Mouse (Mus musculus) left cerebral cortex, postnatal 4 days (tissue): ENCODE measurements around the gene Rapgef2. TPM values are rescaled to one million over a fixed set of nuclear protein-coding genes. Genes with fewer than 3 reads are reported as not detected.

Source experiments
- DNase-seq: peaks from one replicate; pipeline ENCODE4 v3.0.0-alpha.2; 2022
- intact Hi-C: fragments of 180-260 bp; cut with DNase I; formaldehyde crosslinking; loops from one replicate; pipeline ENCODE4 v1.15.1; 2025
- total RNA-seq, 2 experiments: library from RNA; stranded (reverse); gene quantifications; 2 replicates each; pipeline ENCODE4 v1.2.3; 2021

The Rapgef2 gene
- total RNA-seq, 2 experiments from 2014 or later, result 86.1 to 91.9 TPM

- intact Hi-C loops, result loop anchor here (5.0 to 10.0 kb wide), 2 partner anchors 63 to 300 kb away; no protein-coding TSS in a partner anchor
These were observed 1.1 kb downstream of the Rapgef2 start for GRCm38 (mm10) chr3:79285097-79285675.

DNA sequence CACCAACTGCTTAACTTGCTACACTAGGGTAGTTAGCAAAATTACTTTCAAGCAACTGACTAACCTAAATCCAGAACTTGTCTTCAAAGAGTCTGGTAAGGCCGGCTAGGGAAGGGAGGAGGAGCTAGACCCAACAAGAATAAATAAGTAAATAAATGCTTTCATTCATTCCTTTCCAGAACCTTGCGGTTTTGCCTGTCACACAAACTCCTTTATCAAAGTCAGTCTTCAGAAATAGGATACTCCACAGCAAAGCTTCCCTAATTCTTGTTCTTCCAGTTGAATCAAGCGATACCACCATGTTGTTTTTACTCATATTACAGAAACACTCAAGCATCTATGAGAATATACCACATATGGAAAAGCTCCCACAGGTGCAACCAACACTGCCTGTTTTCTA, 2.3 kb downstream of the Rapgef2 start:
- intact Hi-C loops, result loop anchor here (10.0 kb wide), 1 partner anchor 301 kb away; no protein-coding TSS in a partner anchor
- DNase-seq, result no peak

More at GRCm38 (mm10) chr3:79285097-79285675, 1.1 kb downstream of the Rapgef2 start:
- DNase-seq, result peak; percentile 38

DNA sequence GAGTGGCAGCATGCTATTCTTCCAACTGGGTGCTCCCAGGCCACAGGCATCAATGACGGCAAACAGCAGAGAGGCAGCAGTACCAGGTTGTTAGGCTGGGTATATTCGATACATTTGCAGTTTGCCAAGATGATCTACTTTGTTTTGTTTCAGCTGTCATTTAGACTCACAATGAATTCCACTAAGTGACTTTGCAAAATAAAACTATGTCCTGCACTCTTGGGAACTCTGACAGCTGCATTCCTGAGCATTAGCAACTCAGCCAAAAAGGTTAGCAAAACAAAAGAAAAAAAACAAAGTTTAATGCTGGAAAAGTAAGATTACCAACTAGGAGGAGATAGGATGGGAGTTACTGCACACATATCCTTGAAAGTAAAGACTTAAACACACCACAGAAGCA, 3.3 kb downstream of the Rapgef2 start:
- intact Hi-C loops, result loop anchor here (10.0 kb wide), 1 partner anchor 302 kb away; no protein-coding TSS in a partner anchor
- DNase-seq, result no peak

DNA sequence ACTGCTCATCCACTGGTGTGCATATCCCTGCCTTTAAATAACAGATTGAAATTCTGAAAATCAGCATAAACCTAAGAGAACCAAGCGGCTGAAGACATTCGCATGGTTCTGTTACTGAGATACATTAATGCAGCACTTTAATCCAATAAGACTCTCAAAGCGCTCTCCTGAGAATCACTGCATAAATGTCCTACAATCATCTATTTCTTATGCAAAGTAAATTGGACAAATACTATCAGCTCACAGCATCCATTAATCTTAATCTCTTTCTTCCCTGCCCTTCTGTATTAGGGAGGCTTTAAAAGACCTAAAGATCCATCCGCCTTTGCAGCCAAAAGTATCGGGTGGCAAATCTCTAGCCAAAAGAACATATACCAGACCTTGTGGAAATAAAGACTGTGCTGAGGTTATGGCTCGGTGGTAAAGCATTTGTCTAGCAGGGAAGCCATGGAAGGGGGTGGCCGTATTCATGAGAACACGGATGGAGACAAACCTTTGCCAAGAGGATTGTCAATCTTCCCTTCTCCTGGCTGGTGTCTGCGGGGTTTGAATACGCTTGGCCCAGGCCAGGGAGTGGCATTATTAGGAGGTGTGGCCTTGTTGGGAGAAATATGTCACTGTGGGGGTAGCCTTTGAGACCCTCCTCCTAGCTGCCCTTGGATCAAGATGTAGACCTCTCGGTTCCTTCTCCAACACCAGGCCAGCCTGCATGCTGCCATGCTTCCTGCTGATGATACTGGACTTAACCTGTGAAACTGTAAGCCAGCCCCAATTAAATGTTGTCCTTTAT, 10.3 kb downstream of the Rapgef2 start:
- DNase-seq, result no peak
- intact Hi-C loops, result no loop called here

DNA sequence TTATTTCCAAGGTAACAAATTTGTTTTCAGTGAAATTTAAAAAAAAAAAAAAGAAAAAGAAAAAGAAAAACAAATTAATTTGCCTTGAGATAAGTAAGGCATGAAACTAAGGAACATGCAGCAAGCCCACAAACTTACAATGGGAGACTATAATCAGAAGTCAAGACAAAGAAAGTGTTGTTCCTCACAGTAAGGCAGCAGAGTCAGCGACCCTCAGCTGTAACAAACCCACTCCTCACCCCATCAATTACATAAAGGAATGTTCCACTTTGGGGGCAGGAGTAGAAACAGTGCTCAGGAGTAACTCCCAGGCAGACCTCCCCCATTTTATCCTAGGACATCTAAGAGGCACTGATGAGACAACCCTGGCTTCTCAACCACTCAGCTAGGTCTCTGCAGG, 13.0 kb downstream of the Rapgef2 start:
- DNase-seq, result no peak
- intact Hi-C loops, result no loop called here

- intact Hi-C loops, result no loop called here
- no peak for DNase-seq
These were observed 13.4 kb downstream of the Rapgef2 start for GRCm38 (mm10) chr3:79272939-79273338.

DNA sequence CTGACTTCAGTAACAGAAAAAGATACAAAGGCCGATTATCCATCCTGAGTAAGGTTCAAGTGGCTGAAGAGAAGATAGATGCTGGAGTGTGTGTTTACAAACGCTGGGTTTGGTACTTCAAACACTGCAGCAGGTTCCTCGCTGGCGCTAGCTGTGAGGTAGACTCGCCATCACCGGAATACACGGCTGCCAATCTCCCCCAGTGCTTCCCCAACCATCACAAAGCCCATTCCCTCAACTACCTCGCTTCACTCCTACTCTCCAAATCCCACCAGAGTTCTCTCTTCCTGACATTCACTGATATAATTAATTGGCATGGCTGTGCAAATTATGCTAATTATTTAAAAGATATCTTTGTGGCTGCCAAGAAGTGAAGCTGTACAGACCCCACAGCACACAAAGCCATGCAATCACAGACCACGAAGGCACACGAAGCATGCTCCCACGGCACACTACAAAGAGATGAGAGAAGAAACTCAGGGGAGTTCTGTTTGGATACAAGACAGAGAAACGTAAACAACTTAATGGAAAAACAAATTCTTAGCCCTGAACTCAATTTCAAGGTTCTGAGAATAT, 15.2 kb downstream of the Rapgef2 start:
- no peak for DNase-seq
- intact Hi-C loops, result no loop called here

DNA sequence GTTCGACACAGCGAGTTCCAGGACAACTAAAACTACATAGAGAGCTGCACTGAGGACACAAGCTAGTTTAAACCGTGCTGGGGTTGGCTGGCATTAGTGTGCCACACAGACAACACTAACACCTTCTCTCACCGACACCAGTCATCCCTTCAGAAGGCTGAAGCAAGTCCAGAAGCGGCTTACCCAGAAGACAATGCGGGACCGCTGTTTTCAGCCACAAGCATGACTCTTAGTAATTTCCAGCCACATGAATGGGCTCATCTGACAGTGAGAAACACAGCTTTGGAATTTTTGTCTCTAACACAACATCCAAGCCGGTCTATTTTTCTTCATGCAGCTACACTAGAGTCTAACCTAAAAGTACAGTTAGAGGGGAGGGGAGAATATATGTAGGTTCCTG, 16.4 kb downstream of the Rapgef2 start:
- intact Hi-C loops, result no loop called here
- no peak for DNase-seq

DNA sequence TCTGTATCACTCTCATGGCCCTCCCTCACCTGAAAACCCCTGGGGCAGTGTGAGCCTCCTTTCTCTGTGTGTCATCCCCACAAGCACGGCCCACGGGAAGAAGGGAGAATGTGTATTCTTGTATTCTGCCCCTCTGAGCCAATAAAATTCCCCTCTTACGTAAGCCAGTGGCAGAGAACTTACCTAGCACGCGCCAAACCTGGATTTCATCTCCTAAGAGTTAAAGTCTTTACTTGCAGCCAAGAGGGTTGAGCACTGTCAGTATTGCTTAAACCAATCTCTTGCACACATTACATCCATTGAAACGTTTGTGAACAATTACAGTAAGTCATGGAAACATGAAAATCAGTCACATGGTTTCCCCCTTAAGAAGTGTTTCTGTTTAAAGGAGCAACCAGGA, 19.3 kb downstream of the Rapgef2 start:
- intact Hi-C loops, result no loop called here
- no peak for DNase-seq

- no peak for DNase-seq
These were observed 24.5 kb downstream of the Rapgef2 start for GRCm38 (mm10) chr3:79261816-79262316.

GRCm38 (mm10) chr3:79254023-79254422, 32.3 kb downstream of the Rapgef2 start:
- intact Hi-C loops, result no loop called here
- DNase-seq, result no peak

More at GRCm38 (mm10) chr3:79261816-79262316, 24.5 kb downstream of the Rapgef2 start:
- intact Hi-C loops, result no loop called here

DNA sequence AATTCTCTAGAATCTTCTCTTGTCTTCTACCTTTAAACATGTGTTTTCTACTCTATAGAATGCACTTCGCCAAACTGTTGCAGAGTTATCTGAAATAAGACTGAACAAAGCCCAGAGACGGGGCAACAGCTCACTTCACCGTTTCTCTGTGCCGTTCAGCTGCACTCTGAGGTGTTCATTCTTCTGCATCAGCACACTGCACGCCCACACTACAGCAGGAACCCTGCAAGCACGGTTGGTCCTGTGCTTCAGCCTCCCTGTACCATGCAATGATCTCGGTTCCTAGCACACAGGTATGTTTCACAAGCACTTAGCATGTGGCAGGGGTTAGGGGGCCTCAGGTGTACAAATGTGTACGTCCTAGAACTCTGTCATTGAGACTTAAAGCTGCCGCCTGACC, 32.9 kb downstream of the Rapgef2 start:
- DNase-seq, result no peak
- intact Hi-C loops, result no loop called here

DNA sequence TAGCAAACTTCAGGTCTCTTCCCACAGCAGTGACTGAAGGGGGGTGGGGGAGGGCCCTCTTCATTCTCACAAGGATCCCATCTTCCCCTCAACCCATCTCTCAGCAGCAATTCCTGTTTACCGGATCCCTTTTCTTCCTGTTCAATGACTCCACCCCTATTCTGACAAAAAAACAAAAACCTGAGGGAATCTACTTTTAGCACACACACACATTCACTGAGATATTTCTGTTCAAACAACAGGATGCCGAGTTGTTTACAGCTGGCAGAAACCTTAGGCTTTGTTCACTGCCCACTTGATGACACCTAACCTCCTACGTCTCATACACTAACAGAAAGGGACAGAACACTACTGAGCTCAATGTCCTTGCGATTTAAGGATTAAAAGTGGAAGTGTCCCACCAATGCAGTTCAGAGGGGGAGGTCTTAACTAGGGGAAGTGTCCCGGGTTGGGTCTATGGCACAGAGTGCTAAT, 33.4 kb downstream of the Rapgef2 start:
- intact Hi-C loops, result no loop called here
- DNase-seq, result no peak

DNA sequence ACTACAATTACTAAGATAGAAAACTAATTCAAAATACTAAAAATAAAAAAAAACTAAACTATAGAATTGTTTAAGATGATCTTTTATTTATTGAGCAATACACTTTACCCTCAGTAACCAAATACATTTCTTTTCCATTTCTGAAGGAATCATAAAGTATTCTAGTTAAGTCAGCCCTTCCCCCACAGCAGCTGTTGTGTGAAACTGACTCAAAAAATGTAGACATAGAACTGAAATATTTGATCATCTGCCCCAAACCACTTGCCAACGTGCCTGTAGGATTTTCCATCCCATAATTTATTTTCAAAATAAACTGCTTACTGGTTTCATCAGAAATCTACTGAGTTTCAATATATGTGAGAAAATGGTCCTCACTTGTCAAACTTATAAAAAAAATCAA, 36.4 kb downstream of the Rapgef2 start:
- intact Hi-C loops, result no loop called here

DNA sequence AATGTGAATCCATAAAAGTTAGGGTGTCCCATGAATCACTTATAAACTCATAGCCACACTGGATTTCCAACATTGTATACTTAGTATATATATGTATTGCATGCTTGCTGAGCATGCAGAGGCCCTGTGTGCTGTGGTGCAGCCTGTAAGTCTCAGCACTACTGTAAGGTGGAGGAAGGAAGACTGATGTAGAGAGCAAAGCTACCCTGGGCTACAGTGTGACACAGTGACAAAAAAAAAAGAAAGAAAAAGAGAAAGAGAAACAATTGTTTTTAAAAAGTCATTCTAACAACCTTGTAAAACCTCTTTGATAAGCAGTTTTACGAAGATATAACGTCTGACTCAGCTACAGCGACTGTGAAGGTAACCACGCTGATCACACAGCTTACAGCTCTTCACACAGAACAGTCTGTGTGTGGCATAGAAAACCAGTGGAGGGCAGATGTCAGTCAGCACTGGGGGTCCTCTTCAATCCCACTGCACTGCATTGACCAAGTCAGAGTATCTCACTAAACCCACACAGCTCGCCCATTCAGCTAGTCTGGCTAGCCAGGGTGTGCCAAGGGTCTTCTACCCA, 37.6 kb downstream of the Rapgef2 start:
- intact Hi-C loops, result no loop called here
- DNase-seq, result no peak

More for the DNA sequence above, 36.4 kb downstream of the Rapgef2 start:
- DNase-seq, result no peak

DNA sequence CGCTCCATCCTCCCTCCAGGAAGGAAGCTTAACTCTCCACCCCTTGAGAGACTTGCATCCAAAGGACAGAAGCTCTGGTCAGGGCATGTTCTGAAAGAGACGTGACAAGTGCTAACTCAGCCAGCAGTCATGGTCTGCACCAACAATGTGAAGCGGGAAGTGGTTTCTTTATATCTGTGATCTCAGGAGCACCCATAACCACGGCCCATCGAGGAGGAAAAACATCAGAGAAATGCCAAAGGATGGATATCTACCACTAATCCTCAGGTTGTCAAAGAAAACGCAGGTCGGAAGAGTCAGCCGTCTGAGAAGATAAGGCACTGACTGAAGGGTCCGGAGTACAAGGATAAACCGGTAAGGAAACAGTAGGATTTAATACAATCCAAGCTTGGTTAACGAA, 38.1 kb downstream of the Rapgef2 start:
- DNase-seq, result no peak
- intact Hi-C loops, result no loop called here

GRCm38 (mm10) chr3:79244347-79244746, 42.0 kb downstream of the Rapgef2 start:
- DNase-seq, result no peak
- intact Hi-C loops, result no loop called here

GRCm38 (mm10) chr3:79242922-79243705, 43.2 kb downstream of the Rapgef2 start:
- intact Hi-C loops, result no loop called here
- DNase-seq, result no peak

DNA sequence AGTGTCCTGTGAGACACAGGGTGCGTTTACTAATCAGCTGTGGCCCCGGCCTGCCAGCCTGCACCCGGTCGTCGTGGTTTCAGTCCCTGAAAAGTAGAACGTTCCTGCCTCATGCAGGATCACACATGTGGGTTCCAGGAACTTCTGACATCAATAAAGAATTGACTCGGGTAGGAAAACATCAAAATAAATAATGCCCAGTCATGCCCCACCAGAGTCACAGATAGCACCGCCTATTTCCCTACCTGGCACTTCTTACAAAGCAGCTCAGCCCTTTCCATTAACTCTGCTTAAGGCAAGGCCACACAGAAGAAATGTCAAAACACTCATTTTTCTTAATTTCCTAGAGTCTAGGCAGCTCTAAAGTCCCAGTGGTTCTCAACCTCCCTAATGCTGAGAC, 44.0 kb downstream of the Rapgef2 start:
- intact Hi-C loops, result no loop called here

GRCm38 (mm10) chr3:79239066-79239462, 47.3 kb downstream of the Rapgef2 start:
- no peak for DNase-seq
- intact Hi-C loops, result no loop called here

More for the DNA sequence above, 44.0 kb downstream of the Rapgef2 start:
- no peak for DNase-seq
